Mouse (Mus musculus) neural tube, embryonic 15.5 days (tissue): ENCODE measurements at regions not wholly inside any gene's neighbourhood (a gene's known extent, or its start where the extent isn't known, plus 50 kb on each side); places are given as distances from the start of the nearest gene placed in this dataset.
A peak's percentile ranks its signal among the peaks of the same experiment; 100 is the strongest.

Source experiments
- ATAC-seq: fragments of 200-750 bp; cut with Nextera tagmentation; 2 replicates; pipeline ENCODE4 v1.8.0; 2017; ENCODE audit warnings: mild to moderate bottlenecking, moderate TSS enrichment, moderate library complexity; ENCODE audit not compliant: low FRiP score
- H3K27ac ChIP-seq: fragments of 300-500 bp; sonication (generic); replicated peaks from 2 replicates; pipeline ENCODE4 v1.5.1; 2015; ENCODE audit warnings: mild to moderate bottlenecking, inconsistent platforms
- H3K27me3 ChIP-seq: fragments of 300-500 bp; sonication (generic); replicated peaks from 2 replicates; pipeline ENCODE4 v1.6.1; 2015; ENCODE audit warnings: inconsistent platforms
- H3K36me3 ChIP-seq: fragments of 300-500 bp; sonication (generic); 2 replicates; pipeline ENCODE4 v1.6.1; 2015; ENCODE audit warnings: inconsistent platforms
- H3K4me1 ChIP-seq: fragments of 300-500 bp; sonication (generic); 2 replicates; pipeline ENCODE4 v1.6.1; 2015; ENCODE audit warnings: inconsistent platforms
- H3K4me2 ChIP-seq: fragments of 300-500 bp; sonication (generic); 2 replicates; pipeline ENCODE4 v1.6.1; 2015; ENCODE audit warnings: inconsistent platforms, mild to moderate bottlenecking, moderate library complexity
- H3K4me3 ChIP-seq: fragments of 300-500 bp; sonication (generic); replicated peaks from 2 replicates; pipeline ENCODE4 v1.5.1; 2015; ENCODE audit warnings: mild to moderate bottlenecking, inconsistent platforms
- H3K9ac ChIP-seq: fragments of 300-500 bp; sonication (generic); replicated peaks from 2 replicates; pipeline ENCODE4 v1.6.1; 2015; ENCODE audit warnings: mild to moderate bottlenecking, inconsistent platforms
- H3K9me3 ChIP-seq: fragments of 300-500 bp; sonication (generic); replicated peaks from 2 replicates; pipeline ENCODE4 v1.6.1; 2016; ENCODE audit warnings: inconsistent platforms
- WGBS: fragments of 180-500 bp; shearing (Covaris S2); methylation state at CpG from one replicate; pipeline ENCODE4 v1.1.7; 2015; ENCODE audit warnings: mixed read lengths; 5-methylcytosine and 5-hydroxymethylcytosine counted together

- no peak overlapping the region for H3K4me3 ChIP-seq
- ATAC-seq: peak; percentile 47
- peaks cover 7% of the 10 kb centered on the region; the same call in 1 of the 2 replicates for H3K4me1 ChIP-seq
- H3K27me3 ChIP-seq: no peaks in the 10 kb centered on the region
- no peak overlapping the region for H3K27ac ChIP-seq
- no peaks in the 10 kb centered on the region for H3K36me3 ChIP-seq
- WGBS: 55% methylated on average over 19 of the region's 19 CpGs
- H3K9me3 ChIP-seq: no peaks in the 10 kb centered on the region
- peak overlapping the region; percentile 5; the same call in 1 of the 2 replicates for H3K4me2 ChIP-seq
- no peak overlapping the region for H3K9ac ChIP-seq
Observed at GRCm38 (mm10) chr3:157695128-157696075, 128.7 kb downstream of the Ptger3 start.
